In genomic region chr17:5227950-5228615, GRCm38 (mm10) we compare ENCODE assay signal across 13 mouse cellular contexts.
A peak's percentile ranks its signal among the peaks of the same experiment; 100 is the strongest.
DNase-seq lines count a peak whose midpoint lies in the region; ATAC-seq and TF ChIP-seq lines count a peak whose summit lies in the region.
"Had no signal": no experiment of that assay in that cellular context is flagged by ENCODE, and none has a peak within 500 bp of the region (broad histone marks: within the 10 kb centered on the region; RNA-seq: fewer than 3 reads in every experiment).

No protein-coding gene starts in this region.

- no peak for TF ChIP-seq EP300 in heart, adult 2 months (IDR thresholded peaks at IDR 0.05; ENCODE audit: insufficient read depth, low read depth, low read length)

- no peak overlapping the region for H3K4me3 ChIP-seq in heart, embryonic 10.5 days
- no peak overlapping the region for H3K4me3 ChIP-seq in heart, adult 2 months
- H3K4me3 ChIP-seq in forebrain, embryonic 14.5 days (ENCODE audit: low read depth, low read length), result no peak overlapping the region
- no peak overlapping the region for H3K4me3 ChIP-seq in kidney, embryonic 15.5 days (replicated peaks)
- H3K4me3 ChIP-seq: limb, embryonic 13.5 days had no signal

- no peaks in the 10 kb centered on the region for H3K9me3 ChIP-seq in heart, embryonic 10.5 days
- no peaks in the 10 kb centered on the region for H3K9me3 ChIP-seq in forebrain, embryonic 14.5 days (replicated peaks; ENCODE audit: control insufficient read depth, low read length)
- no peaks in the 10 kb centered on the region for H3K9me3 ChIP-seq in kidney, embryonic 15.5 days (replicated peaks)
- H3K9me3 ChIP-seq: limb, embryonic 13.5 days had no signal

- no peak overlapping the region for H3K4me2 ChIP-seq in forebrain, embryonic 14.5 days (ENCODE audit: low read length)
- no peak overlapping the region for H3K4me2 ChIP-seq in kidney, embryonic 15.5 days
- H3K4me2 ChIP-seq: heart, embryonic 11.5 days; limb, embryonic 13.5 days had no signal

- peaks cover 7% of the 10 kb centered on the region; the same call in 1 of the 2 replicates for H3K79me2 ChIP-seq in heart, adult 2 months (replicated peaks; ENCODE audit: control insufficient read depth, insufficient read depth, low read length)

- WGBS in heart, embryonic 10.5 days, result 83% methylated on average over 14 of the region's 14 CpGs
- WGBS in heart, adult 2 months, result 90% methylated on average over 14 of the region's 14 CpGs
- 20% methylated on average over 14 of the region's 14 CpGs for WGBS in forebrain, embryonic 14.5 days
- 76% methylated on average over 14 of the region's 14 CpGs for WGBS in kidney, embryonic 15.5 days

- H3K4me1 ChIP-seq in heart, embryonic 10.5 days, result peaks cover 42% of the 10 kb centered on the region
- H3K4me1 ChIP-seq in heart, adult 2 months (ENCODE audit: control insufficient read depth, insufficient read depth, low read length), result peaks cover 6% of the 10 kb centered on the region
- H3K4me1 ChIP-seq in forebrain, embryonic 14.5 days (ENCODE audit: control insufficient read depth, insufficient read depth, low read length), result peaks cover 18% of the 10 kb centered on the region
- H3K4me1 ChIP-seq in kidney, embryonic 15.5 days, result peaks cover 39% of the 10 kb centered on the region

- TF ChIP-seq POLR2A in heart, adult 2 months (IDR thresholded peaks at IDR 0.05; ENCODE audit: insufficient read depth, low read depth, low read length), result no peak

- intact Hi-C loops in heart, adult 2 months (cut with DNase I), result no loop called here

- DNase-seq in heart, embryonic 10.5 days (ENCODE audit: low spot score), result peak; percentile 72
- no peak for DNase-seq in heart, adult 2 months
- DNase-seq in forebrain, embryonic 14.5 days (ENCODE audit: low spot score), result peak; percentile 75
- DNase-seq: kidney, postnatal 14 days had no signal

- no peaks in the 10 kb centered on the region for H3K27me3 ChIP-seq in heart, embryonic 10.5 days (ENCODE audit: insufficient read depth, poor library complexity, severe bottlenecking)
- no peaks in the 10 kb centered on the region for H3K27me3 ChIP-seq in heart, adult 2 months (ENCODE audit: control insufficient read depth, insufficient read depth, low read length)
- no peaks in the 10 kb centered on the region for H3K27me3 ChIP-seq in forebrain, embryonic 14.5 days (replicated peaks; ENCODE audit: control insufficient read depth, insufficient read depth, low read length)
- H3K27me3 ChIP-seq in kidney, embryonic 15.5 days, result no peaks in the 10 kb centered on the region
- H3K27me3 ChIP-seq: Patski had no signal

- no peak overlapping the region for H3K9ac ChIP-seq in heart, adult 2 months (ENCODE audit: low read depth, low read length)
- no peak overlapping the region for H3K9ac ChIP-seq in forebrain, embryonic 14.5 days (ENCODE audit: low read length)
- no peak overlapping the region for H3K9ac ChIP-seq in kidney, embryonic 15.5 days
- H3K9ac ChIP-seq: limb, embryonic 13.5 days had no signal

- ATAC-seq in cerebellum, adult (ENCODE audit: insufficient number of reproducible peaks, low FRiP score, low TSS enrichment), result peak; percentile 82
- peak; percentile 70; the same call in 1 of the 2 replicates for ATAC-seq in forebrain, embryonic 14.5 days
- peak; percentile 24; the same call in 1 of the 2 replicates for ATAC-seq in megakaryocyte progenitor cell, adult 5-6 weeks (replicated peaks; ENCODE audit: poor library complexity)
- no peak for ATAC-seq in granulocyte monocyte progenitor cell, adult 5-6 weeks (replicated peaks; ENCODE audit: poor library complexity, severe bottlenecking)
- ATAC-seq in erythroblast, adult 5-6 weeks (replicated peaks; ENCODE audit: low FRiP score, poor library complexity, severe bottlenecking), result no peak
- ATAC-seq in kidney, embryonic 15.5 days (replicated peaks; ENCODE audit: low FRiP score), result no peak
- ATAC-seq: Patski had no signal

- no peak overlapping the region for H3K27ac ChIP-seq in heart, embryonic 10.5 days
- H3K27ac ChIP-seq in heart, adult 2 months, result no peak overlapping the region
- H3K27ac ChIP-seq in forebrain, embryonic 14.5 days (ENCODE audit: low read depth, low read length), result peak overlapping the region; percentile 33
- no peak overlapping the region for H3K27ac ChIP-seq in kidney, embryonic 15.5 days
- H3K27ac ChIP-seq: limb, embryonic 13.5 days; macrophage had no signal

- no peak for TF ChIP-seq CTCF in heart, adult 2 months (IDR thresholded peaks at IDR 0.05)

- H3K36me3 ChIP-seq in heart, embryonic 10.5 days, result no peaks in the 10 kb centered on the region
- H3K36me3 ChIP-seq in heart, adult 2 months (ENCODE audit: control insufficient read depth, insufficient read depth, low read length), result no peaks in the 10 kb centered on the region
- no peaks in the 10 kb centered on the region for H3K36me3 ChIP-seq in forebrain, embryonic 14.5 days (ENCODE audit: control insufficient read depth, insufficient read depth, low read length)
- H3K36me3 ChIP-seq in kidney, embryonic 15.5 days, result no peaks in the 10 kb centered on the region
- H3K36me3 ChIP-seq: limb, embryonic 13.5 days had no signal

Comparison
In these comparisons a context has a peak if more than half of its experiments do, and no peak if none do; other contexts are left out.
1. DNase-seq: peak in heart, embryonic 10.5 days (single experiment) and forebrain, embryonic 14.5 days (single experiment); none in heart, adult 2 months (0 of 2).
2. ATAC-seq: peak in cerebellum, adult (single experiment), forebrain, embryonic 14.5 days (single experiment) and megakaryocyte progenitor cell, adult 5-6 weeks (single experiment); none in granulocyte monocyte progenitor cell, adult 5-6 weeks (single experiment), erythroblast, adult 5-6 weeks (single experiment) and kidney, embryonic 15.5 days (single experiment).